Mouse (Mus musculus): Measurements from ENCODE around the gene Pcdh18. TPM values are rescaled to one million over a fixed set of nuclear protein-coding genes. Genes with fewer than 3 reads are reported as not detected.

Gene Pcdh18
- total and polyA plus RNA-seq, 3 experiments = not detected

DNA sequence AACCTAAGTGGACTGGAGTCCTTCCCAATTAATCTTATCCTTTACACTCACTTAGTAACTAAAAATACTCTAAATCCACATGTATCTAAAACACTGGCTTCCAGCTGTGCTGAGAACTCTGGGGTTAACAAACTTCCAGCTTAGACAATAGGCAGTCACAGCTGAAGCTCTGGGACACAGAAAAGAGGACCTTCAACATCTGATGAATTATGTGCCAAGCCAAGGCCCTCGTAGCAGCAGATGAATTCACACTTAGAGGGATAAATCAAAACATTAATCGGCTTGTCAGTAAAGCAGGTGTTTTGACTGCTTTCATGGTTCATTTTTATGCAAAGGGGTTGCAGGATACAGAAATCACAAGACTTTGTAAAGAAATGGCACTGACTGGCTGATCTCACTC, 57.2 kb downstream of the Pcdh18 start:
- Histone ChIP-seq H3K4me1 (ENCODE audit: control insufficient read depth in 1 of 2, insufficient read depth in 2 of 2) (no peaks in the 10 kb centered on the region), H3K9me3 (replicated peaks; ENCODE audit: low read length) (peaks cover 27% of the 10 kb centered on the region), H3K27ac (ENCODE audit: insufficient read depth, low read depth) (no peak overlapping the region), H3K36me3 (replicated peaks in 1 of 2; ENCODE audit: control insufficient read depth in 1 of 2, insufficient read depth in 1 of 2, low read length in 1 of 2) (no peaks in the 10 kb centered on the region), H3K9ac (ENCODE audit: insufficient read depth, low read depth) (no peak overlapping the region), H3K4me2 (ENCODE audit: insufficient read depth, low read depth, poor library complexity, severe bottlenecking) (no peak overlapping the region), H3K4me3 (replicated peaks in 1 of 3; ENCODE audit: low read depth in 2 of 3, low read length in 2 of 3, poor library complexity in 1 of 3) (no peak overlapping the region), H3K79me2 (replicated peaks; ENCODE audit: control insufficient read depth, extremely low read depth, insufficient read depth, poor library complexity, severe bottlenecking) (no peaks in the 10 kb centered on the region), H3K27me3 (replicated peaks) (no peaks in the 10 kb centered on the region)
- DNase-seq (ENCODE audit: extremely low read depth) = no peak
- dilution Hi-C loops (cut with MboI; ENCODE audit: extremely low pct_ligation_motif_present, extremely low pct_unique_long_range_greater_than_20kb, low sequenced_read_pairs) (no loop called here), in situ Hi-C loops (cut with MboI; ENCODE audit: low pct_ligation_motif_present, low pct_unique_long_range_greater_than_20kb, low sequenced_read_pairs) (no loop called here)
- no peak for TF ChIP-seq E2F4 (IDR thresholded peaks at IDR 0.05; ENCODE audit: insufficient replicate concordance, low read depth, low read length)
- no peak for TF ChIP-seq MYC (IDR thresholded peaks at IDR 0.05; ENCODE audit: low read depth, low read length)
- no peak for TF ChIP-seq HCFC1 (IDR thresholded peaks at IDR 0.05; ENCODE audit: low read depth, low read length)
- no peak for TF ChIP-seq ETS1 (conservative IDR thresholded peaks at IDR 0.05; ENCODE audit: low read depth, low read length)
- TF ChIP-seq MAFK (IDR thresholded peaks at IDR 0.05; ENCODE audit: insufficient replicate concordance, low read length) = no peak
- no peak for TF ChIP-seq MXI1 (IDR thresholded peaks at IDR 0.05; ENCODE audit: low read depth, low read length)
- no peak for TF ChIP-seq RAD21 (IDR thresholded peaks at IDR 0.05; ENCODE audit: low read depth, low read length)
- no peak for TF ChIP-seq TCF12 (IDR thresholded peaks at IDR 0.05; ENCODE audit: low read depth, low read length)
- TF ChIP-seq EP300 (IDR thresholded peaks at IDR 0.05; ENCODE audit: low read length) = no peak
- TF ChIP-seq UBTF (IDR thresholded peaks at IDR 0.05; ENCODE audit: low read depth, low read length) = no peak
- TF ChIP-seq GABPA (IDR thresholded peaks at IDR 0.05; ENCODE audit: insufficient replicate concordance, low read depth, low read length) = no peak
- no peak for TF ChIP-seq RCOR1 (conservative IDR thresholded peaks at IDR 0.05; ENCODE audit: low read depth, low read length)
- TF ChIP-seq SMC3 (IDR thresholded peaks at IDR 0.05; ENCODE audit: low read depth, low read length) = no peak
- no peak for TF ChIP-seq NELFE (IDR thresholded peaks at IDR 0.05; ENCODE audit: low read depth, low read length)

All from CH12.LX (cell line).